Mouse (Mus musculus) stomach, embryonic 14.5 days (tissue): ENCODE results near the gene Bivm. TPM values are rescaled to one million over a fixed set of nuclear protein-coding genes. Genes with fewer than 3 reads are reported as not detected.
A peak's percentile ranks its signal among the peaks of the same experiment; 100 is the strongest.

Experiments
- ATAC-seq: fragments of 200-750 bp; cut with Nextera tagmentation; 2 replicates; pipeline ENCODE4 v1.8.0; 2017; ENCODE audit warnings: low read depth, moderate TSS enrichment; ENCODE audit not compliant: insufficient number of reproducible peaks, insufficient read depth, low FRiP score
- H3K27ac ChIP-seq: fragments of 300-500 bp; sonication (generic); 2 replicates; pipeline ENCODE4 v1.5.1; 2014; ENCODE audit warnings: mild to moderate bottlenecking, low read length, moderate library complexity, mixed read lengths
- H3K27me3 ChIP-seq: fragments of 300-500 bp; sonication (generic); 2 replicates; pipeline ENCODE4 v1.6.1; 2014; ENCODE audit warnings: low read length, control low read depth, mixed read lengths; ENCODE audit not compliant: control insufficient read depth, insufficient read depth
- H3K36me3 ChIP-seq: fragments of 300-500 bp; sonication (generic); 2 replicates; pipeline ENCODE4 v1.6.1; 2014; ENCODE audit warnings: mild to moderate bottlenecking, control low read depth, low read length, moderate library complexity, mixed read lengths; ENCODE audit not compliant: control insufficient read depth, insufficient read depth
- H3K4me1 ChIP-seq: fragments of 300-500 bp; sonication (generic); 2 replicates; pipeline ENCODE4 v1.6.1; 2014; ENCODE audit warnings: low read length, control low read depth, mixed read lengths; ENCODE audit not compliant: control insufficient read depth, insufficient read depth
- H3K4me2 ChIP-seq: fragments of 300-500 bp; sonication (generic); replicated peaks from 2 replicates; pipeline ENCODE4 v1.6.1; 2014; ENCODE audit warnings: low read depth, low read length, control low read depth
- H3K4me3 ChIP-seq: fragments of 300-500 bp; sonication (generic); 2 replicates; pipeline ENCODE4 v1.5.1; 2014; ENCODE audit warnings: low read depth, low read length, control low read depth
- H3K9ac ChIP-seq: fragments of 300-500 bp; sonication (generic); replicated peaks from 2 replicates; pipeline ENCODE4 v1.6.1; 2014; ENCODE audit warnings: low read depth, mild to moderate bottlenecking, control low read depth, low read length, moderate library complexity, mixed read lengths
- H3K9me3 ChIP-seq: fragments of 300-500 bp; sonication (generic); 2 replicates; pipeline ENCODE4 v1.6.1; 2016; ENCODE audit warnings: low read depth, low read length, control low read depth; ENCODE audit not compliant: control insufficient read depth
- WGBS: fragments of 180-500 bp; shearing (Covaris S2); extraction: QIAGEN DNeasy Blood & Tissue Kit; methylation state at CpG from one replicate; pipeline ENCODE4 v1.1.7; 2014; 5-methylcytosine and 5-hydroxymethylcytosine counted together
- polyA plus RNA-seq: library from polyadenylated mRNA; unstranded; fragments of >200 nt; fragmentation: Nextera tagmentation; extraction: Ambion mirVana; gene quantifications from 2 replicates; pipeline ENCODE4 v1.2.1, GENCODE M21; 2014

Bivm gene
- polyA plus RNA-seq, 1 experiment from 2014 or later, result 23.9 TPM

DNA sequence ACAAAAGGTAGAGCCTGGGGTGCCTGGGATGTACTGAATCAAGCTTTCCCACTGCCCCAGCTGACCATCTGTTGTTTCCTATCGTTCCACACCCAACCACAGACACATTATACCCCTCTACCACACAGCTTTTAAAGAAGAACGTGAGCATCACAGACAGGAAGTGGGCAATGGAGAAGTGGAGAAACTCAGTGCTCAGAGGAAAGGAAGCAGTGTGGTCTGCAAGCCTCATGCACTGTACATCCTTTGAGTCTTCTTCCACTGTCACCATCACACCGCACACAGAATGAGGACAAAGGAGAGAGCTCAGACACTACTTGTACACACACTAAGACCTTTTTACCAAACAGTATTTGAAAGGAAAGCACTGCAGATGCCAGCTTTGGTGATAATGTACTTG, 3.5 kb downstream of the Bivm start:
- H3K4me3 ChIP-seq, result no peak overlapping the region
- 0 out of 2 replicates have a peak, but pooled peaks cover 4% of the 10 kb centered on the region for H3K4me1 ChIP-seq
- no peak overlapping the region for H3K27ac ChIP-seq
- no peak for ATAC-seq
- peaks cover 4% of the 10 kb centered on the region; the same call in 1 of the 2 replicates for H3K36me3 ChIP-seq
- H3K4me2 ChIP-seq, result no peak overlapping the region
- 74% methylated on average over 3 of the region's 3 CpGs for WGBS
- H3K9me3 ChIP-seq, result no peaks in the 10 kb centered on the region
- H3K9ac ChIP-seq, result no peak overlapping the region
- no peaks in the 10 kb centered on the region for H3K27me3 ChIP-seq

GRCm38 (mm10) chr1:44125590-44125989, 6.8 kb downstream of the Bivm start:
- peaks cover 7% of the 10 kb centered on the region for H3K36me3 ChIP-seq
- H3K4me2 ChIP-seq, result no peak overlapping the region
- H3K9me3 ChIP-seq, result no peaks in the 10 kb centered on the region
- no peak overlapping the region for H3K9ac ChIP-seq
- no peak for ATAC-seq
- no peak overlapping the region for H3K27ac ChIP-seq
- H3K27me3 ChIP-seq, result no peaks in the 10 kb centered on the region
- 0 out of 2 replicates have a peak, but pooled peaks cover 4% of the 10 kb centered on the region for H3K4me1 ChIP-seq
- WGBS, result 90% methylated on average over 4 of the region's 4 CpGs
- no peak overlapping the region for H3K4me3 ChIP-seq

GRCm38 (mm10) chr1:44129929-44130581, 11.3 kb downstream of the Bivm start:
- WGBS, result 74% methylated on average over 4 of the region's 4 CpGs
- Histone ChIP-seq H3K4me2 (no peak overlapping the region), H3K4me3 (no peak overlapping the region), H3K9me3 (no peaks in the 10 kb centered on the region), H3K4me1 (no peaks in the 10 kb centered on the region), H3K9ac (no peak overlapping the region), H3K27me3 (no peaks in the 10 kb centered on the region), H3K36me3 (peaks cover 11% of the 10 kb centered on the region), H3K27ac (no peak overlapping the region)
- no peak for ATAC-seq

- Histone ChIP-seq H3K9ac (no peak overlapping the region), H3K9me3 (no peaks in the 10 kb centered on the region), H3K4me2 (no peak overlapping the region), H3K27me3 (no peaks in the 10 kb centered on the region), H3K4me1 (no peaks in the 10 kb centered on the region), H3K4me3 (no peak overlapping the region), H3K36me3 (peaks cover 38% of the 10 kb centered on the region), H3K27ac (no peak overlapping the region)
- no peak for ATAC-seq
- WGBS, result 34% methylated on average over 4 of the region's 4 CpGs
Measured at GRCm38 (mm10) chr1:44140232-44140631, 21.5 kb downstream of the Bivm start.

GRCm38 (mm10) chr1:44142747-44143146, 24.0 kb downstream of the Bivm start:
- Histone ChIP-seq H3K4me3 (no peak overlapping the region), H3K9me3 (no peaks in the 10 kb centered on the region), H3K27me3 (no peaks in the 10 kb centered on the region), H3K4me1 (no peaks in the 10 kb centered on the region), H3K9ac (no peak overlapping the region), H3K36me3 (peaks cover 30% of the 10 kb centered on the region), H3K4me2 (no peak overlapping the region), H3K27ac (no peak overlapping the region)
- WGBS, result 89% methylated on average over 5 of the region's 5 CpGs
- no peak for ATAC-seq

DNA sequence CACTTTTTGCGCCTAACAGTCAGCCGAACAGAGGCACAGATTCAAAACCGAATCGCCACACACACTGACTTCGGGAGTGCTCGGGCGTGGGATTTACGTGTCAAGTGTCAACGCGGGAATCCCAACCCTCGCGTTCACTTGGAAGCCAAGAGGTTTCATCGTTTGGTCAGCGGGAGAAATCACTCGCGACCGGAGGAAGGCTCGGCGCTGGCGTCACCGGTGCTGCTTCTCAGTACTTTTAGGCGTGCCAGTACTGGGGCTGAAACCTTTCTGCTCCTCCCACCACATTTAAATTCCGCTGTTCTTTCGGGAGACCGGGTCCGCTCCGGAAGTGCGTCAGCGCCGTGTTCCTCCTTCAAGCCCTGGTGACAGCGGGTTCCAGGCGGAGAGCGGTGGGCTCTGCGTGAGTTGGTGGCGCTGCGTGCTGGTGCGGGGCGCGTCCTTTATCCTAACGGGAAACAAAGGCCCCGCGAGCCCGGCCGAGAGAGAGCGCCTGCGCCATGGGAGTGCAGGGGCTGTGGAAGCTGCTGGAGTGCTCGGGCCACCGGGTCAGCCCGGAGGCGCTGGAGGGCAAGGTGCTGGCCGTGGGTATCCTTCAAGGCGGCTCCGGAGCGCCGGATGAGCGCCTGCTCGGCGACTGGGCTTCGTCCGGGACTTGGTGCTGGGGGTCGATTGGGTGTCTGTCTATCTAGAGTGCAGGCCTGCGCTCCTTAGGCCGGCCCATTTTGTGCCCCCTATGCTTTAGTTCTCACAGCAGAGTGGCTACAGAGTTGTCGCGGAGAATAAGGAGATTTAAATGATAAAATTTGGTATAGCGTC, 29.0 kb downstream of the Bivm start, which contains the start of gene Ercc5:
Gene Ercc5 (plus strand): TSS at position 182 of the 819 bp plus-strand sequence.
- no peaks in the 10 kb centered on the region for H3K27me3 ChIP-seq
- H3K4me2 ChIP-seq, result peak within 1 kb of the TSS; percentile 67
- WGBS, result under 1% methylated on average over 66 of the region's 66 CpGs
- peak within 1 kb of the TSS; percentile 95 for H3K27ac ChIP-seq
- peaks cover 12% of the 10 kb centered on the region for H3K36me3 ChIP-seq
- peak within 1 kb of the TSS; percentile 85 for H3K9ac ChIP-seq
- peak within 1 kb of the TSS; percentile 82 for H3K4me3 ChIP-seq
- ATAC-seq, result peak; percentile 94
- H3K9me3 ChIP-seq, result no peaks in the 10 kb centered on the region
- H3K4me1 ChIP-seq, result peaks cover 4% of the 10 kb centered on the region; the same call in 1 of the 2 replicates

DNA sequence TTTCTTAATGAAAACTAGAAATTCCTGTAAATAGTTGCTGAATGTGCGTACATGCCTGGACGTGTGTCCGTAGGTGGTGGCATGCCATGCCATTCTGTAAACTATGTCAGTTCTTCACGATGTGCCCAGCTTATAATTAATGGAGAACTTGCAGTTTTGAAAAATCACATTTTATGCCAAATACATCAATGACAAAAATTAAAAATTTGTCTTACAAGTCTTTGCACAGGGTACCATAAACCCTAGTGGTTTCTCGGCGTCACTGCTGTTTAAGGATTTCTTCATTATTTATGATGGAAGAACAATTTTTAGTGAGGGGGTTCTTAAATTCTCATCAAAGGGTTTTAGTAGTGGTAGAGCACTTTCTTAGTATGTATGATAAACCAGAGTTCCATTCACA, 29.9 kb downstream of the Bivm start:
- no peak overlapping the region for H3K27ac ChIP-seq
- peaks cover 4% of the 10 kb centered on the region; the same call in 1 of the 2 replicates for H3K4me1 ChIP-seq
- H3K9ac ChIP-seq, result peak overlapping the region; percentile 85

DNA sequence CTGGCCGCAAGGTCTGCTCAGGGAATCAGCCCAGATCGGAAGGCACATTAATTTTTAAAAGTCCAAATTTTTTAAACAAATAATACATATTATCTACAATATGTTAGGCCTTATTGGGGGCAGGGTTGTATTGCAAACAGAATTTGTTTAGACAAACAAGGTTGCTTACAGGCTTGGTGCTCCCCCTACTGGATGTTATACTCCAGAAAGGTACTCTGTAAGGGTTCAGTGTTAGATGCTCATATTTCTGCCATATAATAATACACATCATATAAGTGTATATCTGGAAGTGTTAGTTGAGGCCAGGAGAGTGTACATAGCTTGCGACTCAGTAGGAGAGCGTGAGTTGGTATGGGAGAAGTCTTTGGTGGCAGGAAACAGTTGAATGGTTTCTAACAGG, 36.5 kb downstream of the Bivm start:
- WGBS, result 94% methylated on average over 4 of the region's 4 CpGs
- no peak for ATAC-seq

More for the DNA sequence above, 29.9 kb downstream of the Bivm start:
- Histone ChIP-seq H3K27me3 (no peaks in the 10 kb centered on the region), H3K4me2 (peak overlapping the region; percentile 67), H3K36me3 (peaks cover 4% of the 10 kb centered on the region; the same call in 1 of the 2 replicates), H3K4me3 (peak overlapping the region; percentile 82), H3K9me3 (no peaks in the 10 kb centered on the region)
- WGBS, result 21% methylated on average over 6 of the region's 6 CpGs
- ATAC-seq, result no peak

More for the DNA sequence above, 36.5 kb downstream of the Bivm start:
- no peaks in the 10 kb centered on the region for H3K9me3 ChIP-seq
- no peaks in the 10 kb centered on the region for H3K27me3 ChIP-seq
- H3K4me1 ChIP-seq, result no peaks in the 10 kb centered on the region
- peaks cover 20% of the 10 kb centered on the region for H3K36me3 ChIP-seq
- no peak overlapping the region for H3K9ac ChIP-seq
- H3K4me2 ChIP-seq, result no peak overlapping the region
- no peak overlapping the region for H3K27ac ChIP-seq
- no peak overlapping the region for H3K4me3 ChIP-seq
